Mouse (Mus musculus) CH12.LX (cell line): ENCODE measurements around the gene Prkcb. TPM values are rescaled to one million over a fixed set of nuclear protein-coding genes. Genes with fewer than 3 reads are reported as not detected.

Experiments used
- DNase-seq: peaks from one replicate; pipeline ENCODE4 v3.0.0-alpha.2; 2013; ENCODE audit errors: extremely low read depth
- H3K27ac ChIP-seq: 2 replicates; pipeline ENCODE4 v1.5.1; 2012; ENCODE audit warnings: low read depth, mild to moderate bottlenecking, control low read depth, moderate library complexity; ENCODE audit not compliant: insufficient read depth
- H3K27me3 ChIP-seq: replicated peaks from 2 replicates; pipeline ENCODE3; 2012; ENCODE audit warnings: inconsistent platforms
- H3K36me3 ChIP-seq, 2 experiments: replicated peaks in 1 of 2; 2 replicates each; pipeline versions ENCODE3 to v1.6.1; 2012; ENCODE audit warnings: inconsistent platforms in 1 of 2, low read length in 1 of 2, mild to moderate bottlenecking in 1 of 2, mixed read lengths in 1 of 2, moderate library complexity in 1 of 2; ENCODE audit not compliant: control insufficient read depth in 1 of 2, insufficient read depth in 1 of 2
- H3K4me1 ChIP-seq, 2 experiments: 2 replicates each; pipeline ENCODE4 v1.6.1; 2012; ENCODE audit warnings: inconsistent platforms in 1 of 2, moderate library complexity in 1 of 2; ENCODE audit not compliant: insufficient read depth in 2 of 2, control insufficient read depth in 1 of 2
- H3K4me2 ChIP-seq: 2 replicates; pipeline ENCODE4 v1.6.1; 2012; ENCODE audit warnings: low read depth, mild to moderate bottlenecking, control low read depth; ENCODE audit not compliant: poor library complexity, insufficient read depth, severe bottlenecking
- H3K4me3 ChIP-seq, 3 experiments: fragments of 150-350 bp in 1 of 3; sonication (generic) in 1 of 3; replicated peaks in 1 of 3; 2 replicates each; pipeline versions ENCODE3 to v1.5.1; 2011 to 2012; ENCODE audit warnings: low read depth in 2 of 3, low read length in 2 of 3, mild to moderate bottlenecking in 2 of 3, moderate library complexity in 2 of 3, control low read depth in 1 of 3, improper control_type of control experiment in 1 of 3, inconsistent platforms in 1 of 3, mixed read lengths in 1 of 3; ENCODE audit not compliant: poor library complexity in 1 of 3
- H3K79me2 ChIP-seq: replicated peaks from 2 replicates; pipeline ENCODE4 v1.6.1; 2012; ENCODE audit warnings: mild to moderate bottlenecking, moderate library complexity; ENCODE audit not compliant: control insufficient read depth, poor library complexity, insufficient read depth, severe bottlenecking; ENCODE audit errors: extremely low read depth
- H3K9ac ChIP-seq: 2 replicates; pipeline ENCODE4 v1.6.1; 2012; ENCODE audit warnings: low read depth, mild to moderate bottlenecking, control low read depth, moderate library complexity; ENCODE audit not compliant: insufficient read depth
- H3K9me3 ChIP-seq: replicated peaks from 2 replicates; pipeline ENCODE3; 2012; ENCODE audit warnings: low read length, inconsistent platforms, mixed read lengths
- BHLHE40 ChIP-seq: IDR thresholded peaks from 2 replicates; pipeline ENCODE4 v1.6.1; 2011; ENCODE audit warnings: mild to moderate bottlenecking, low read depth, low read length, improper control_type of control experiment
- CHD1 ChIP-seq: IDR thresholded peaks from 2 replicates; pipeline ENCODE4 v1.6.1; 2012; ENCODE audit warnings: low read depth, low read length, improper control_type of control experiment, inconsistent platforms
- CHD2 ChIP-seq: IDR thresholded peaks from 2 replicates; pipeline ENCODE4 v1.6.1; 2011; ENCODE audit warnings: low read length, improper control_type of control experiment
- CTCF ChIP-seq, 2 experiments: IDR thresholded peaks in 1 of 2; conservative IDR thresholded peaks in 1 of 2; 2 replicates each; pipeline ENCODE4 v1.5.1; 2011 to 2012; ENCODE audit warnings: low read depth in 2 of 2, low read length in 2 of 2, improper control_type of control experiment in 1 of 2, inconsistent platforms in 1 of 2, mild to moderate bottlenecking in 1 of 2, moderate library complexity in 1 of 2
- E2F4 ChIP-seq: IDR thresholded peaks from 2 replicates; pipeline ENCODE4 v1.6.1; 2011; ENCODE audit warnings: low read depth, low read length, improper control_type of control experiment; ENCODE audit not compliant: insufficient replicate concordance
- ELF1 ChIP-seq: IDR thresholded peaks from 2 replicates; pipeline ENCODE4 v1.6.1; 2014; ENCODE audit warnings: low read depth, mild to moderate bottlenecking, inconsistent platforms, low read length, improper control_type of control experiment
- GABPA ChIP-seq: IDR thresholded peaks from 2 replicates; pipeline ENCODE4 v1.6.1; 2012; ENCODE audit warnings: low read depth, low read length, improper control_type of control experiment, inconsistent platforms; ENCODE audit not compliant: insufficient replicate concordance
- HCFC1 ChIP-seq: IDR thresholded peaks from 2 replicates; pipeline ENCODE4 v1.6.1; 2012; ENCODE audit warnings: low read depth, mild to moderate bottlenecking, inconsistent platforms, low read length, improper control_type of control experiment
- IRF4 ChIP-seq: IDR thresholded peaks from 2 replicates; pipeline ENCODE4 v1.6.1; 2014; ENCODE audit warnings: low read depth, mild to moderate bottlenecking, inconsistent platforms, low read length, improper control_type of control experiment
- JUN ChIP-seq: IDR thresholded peaks from 2 replicates; pipeline ENCODE4 v1.6.1; 2011; ENCODE audit warnings: low read depth, mild to moderate bottlenecking, low read length, improper control_type of control experiment, moderate library complexity; ENCODE audit not compliant: insufficient read depth
- JUND ChIP-seq: conservative IDR thresholded peaks from 2 replicates; pipeline ENCODE4 v1.6.1; 2011; ENCODE audit warnings: low read depth, low read length, improper control_type of control experiment
- MAFK ChIP-seq: IDR thresholded peaks from 2 replicates; pipeline ENCODE4 v1.6.1; 2011; ENCODE audit warnings: low read length, improper control_type of control experiment; ENCODE audit not compliant: insufficient replicate concordance
- MAX ChIP-seq: IDR thresholded peaks from 2 replicates; pipeline ENCODE4 v1.6.1; 2011; ENCODE audit warnings: low read length, improper control_type of control experiment
- MXI1 ChIP-seq: IDR thresholded peaks from 2 replicates; pipeline ENCODE4 v1.6.1; 2011; ENCODE audit warnings: mild to moderate bottlenecking, low read depth, low read length, improper control_type of control experiment
- NELFE ChIP-seq: IDR thresholded peaks from 2 replicates; pipeline ENCODE4 v1.6.1; 2011; ENCODE audit warnings: low read depth, low read length, improper control_type of control experiment
- POLR2A ChIP-seq: IDR thresholded peaks from 2 replicates; pipeline ENCODE4 v1.6.1; 2011; ENCODE audit warnings: low read depth, mild to moderate bottlenecking, improper control_type of control experiment, low read length
- RAD21 ChIP-seq: IDR thresholded peaks from 2 replicates; pipeline ENCODE4 v1.6.1; 2011; ENCODE audit warnings: low read depth, mild to moderate bottlenecking, low read length, improper control_type of control experiment, moderate library complexity
- SIN3A ChIP-seq: IDR thresholded peaks from 2 replicates; pipeline ENCODE4 v1.6.1; 2012; ENCODE audit warnings: low read length, improper control_type of control experiment, inconsistent platforms
- SMC3 ChIP-seq: IDR thresholded peaks from 2 replicates; pipeline ENCODE4 v1.6.1; 2011; ENCODE audit warnings: low read depth, low read length, improper control_type of control experiment
- TCF12 ChIP-seq: IDR thresholded peaks from 2 replicates; pipeline ENCODE4 v1.6.1; 2014; ENCODE audit warnings: low read depth, mild to moderate bottlenecking, inconsistent platforms, low read length, improper control_type of control experiment
- UBTF ChIP-seq: IDR thresholded peaks from 2 replicates; pipeline ENCODE4 v1.6.1; 2012; ENCODE audit warnings: low read depth, mild to moderate bottlenecking, inconsistent platforms, low read length, improper control_type of control experiment, moderate library complexity
- USF2 ChIP-seq: conservative IDR thresholded peaks from 2 replicates; pipeline ENCODE4 v1.6.1; 2011; ENCODE audit warnings: low read depth, low read length, improper control_type of control experiment
- ZC3H11A ChIP-seq: IDR thresholded peaks from 2 replicates; pipeline ENCODE4 v1.6.1; 2012; ENCODE audit warnings: low read depth, mild to moderate bottlenecking, inconsistent platforms, low read length, improper control_type of control experiment
- ZKSCAN1 ChIP-seq: IDR thresholded peaks from 2 replicates; pipeline ENCODE4 v1.6.1; 2012; ENCODE audit warnings: low read depth, inconsistent platforms, low read length, improper control_type of control experiment, borderline replicate concordance
- ZMIZ1 ChIP-seq: IDR thresholded peaks from 2 replicates; pipeline ENCODE4 v1.6.1; 2012; ENCODE audit warnings: low read depth, mild to moderate bottlenecking, inconsistent platforms, low read length, improper control_type of control experiment
- ZNF384 ChIP-seq: IDR thresholded peaks from 2 replicates; pipeline ENCODE4 v1.6.1; 2012; ENCODE audit warnings: low read depth, low read length, improper control_type of control experiment, inconsistent platforms
- dilution Hi-C: fragments of 300-500 bp; cut with MboI; formaldehyde crosslinking; loops from 2 replicates; pipeline ENCODE4 v1.14.3; 2020; ENCODE audit warnings: low sequenced_read_pairs; ENCODE audit not compliant: extremely low pct_unique_long_range_greater_than_20kb, extremely low pct_ligation_motif_present
- in situ Hi-C: fragments of 300-500 bp; cut with MboI; formaldehyde crosslinking; loops from 3 replicates; pipeline ENCODE4 v1.14.3; 2019; ENCODE audit warnings: low sequenced_read_pairs, low pct_ligation_motif_present, low pct_unique_long_range_greater_than_20kb, mixed read lengths
- polyA plus RNA-seq: library from polyadenylated mRNA; unstranded; fragments of >175 nt; gene quantifications from 2 replicates; pipeline ENCODE4 v1.2.1, GENCODE M21; 2012; ENCODE audit warnings: low read depth; ENCODE audit not compliant: insufficient read length
- total RNA-seq, 2 experiments: library from RNA; depleted of rRNA; stranded (reverse); fragments of 300-350 nt in 1 of 2; fragments of >200 nt in 1 of 2; gene quantifications; 2 replicates each; pipeline ENCODE4 v1.2.3; 2012 to 2014

Prkcb gene
- total and polyA plus RNA-seq, 3 experiments: 323 to 463 (median 337) TPM

- no peak for TF ChIP-seq JUN
- no peak for TF ChIP-seq IRF4
- TF ChIP-seq ZMIZ1: no peak
- TF ChIP-seq UBTF: no peak
- TF ChIP-seq CHD1: no peak
- no peak for TF ChIP-seq BHLHE40
- no peak for TF ChIP-seq MXI1
- no peak for TF ChIP-seq POLR2A
- no peak for TF ChIP-seq MAX
- no peak for TF ChIP-seq MAFK
- TF ChIP-seq CHD2: no peak
- TF ChIP-seq USF2: no peak
- no peak for TF ChIP-seq RAD21
- no peak for TF ChIP-seq HCFC1
- no peak for TF ChIP-seq JUND
- no peak for TF ChIP-seq E2F4
- no peak for TF ChIP-seq TCF12
- TF ChIP-seq NELFE: no peak
- no peak for TF ChIP-seq ZC3H11A
- TF ChIP-seq SIN3A: no peak
- no peaks in the 10 kb centered on the region for H3K27me3 ChIP-seq
- peaks cover 63% of the 10 kb centered on the region for H3K79me2 ChIP-seq
- H3K4me2 ChIP-seq: no peak overlapping the region
- H3K36me3 ChIP-seq: peaks cover 20 to 93% of the 10 kb centered on the region in 2 experiments
- no peak overlapping the region for H3K9ac ChIP-seq
- dilution Hi-C loops (no loop called here), in situ Hi-C loops (no loop called here)
- no peak overlapping the region for H3K27ac ChIP-seq
- no peak for DNase-seq
- H3K4me3 ChIP-seq: no peak overlapping the region
- no peaks in the 10 kb centered on the region for H3K9me3 ChIP-seq
- peaks cover 10 to 89% of the 10 kb centered on the region in 2 experiments; a peak in 3 of 4 replicates for H3K4me1 ChIP-seq
Measured at GRCm38 (mm10) chr7:122414146-122414545, 125.6 kb downstream of the Prkcb start.

DNA sequence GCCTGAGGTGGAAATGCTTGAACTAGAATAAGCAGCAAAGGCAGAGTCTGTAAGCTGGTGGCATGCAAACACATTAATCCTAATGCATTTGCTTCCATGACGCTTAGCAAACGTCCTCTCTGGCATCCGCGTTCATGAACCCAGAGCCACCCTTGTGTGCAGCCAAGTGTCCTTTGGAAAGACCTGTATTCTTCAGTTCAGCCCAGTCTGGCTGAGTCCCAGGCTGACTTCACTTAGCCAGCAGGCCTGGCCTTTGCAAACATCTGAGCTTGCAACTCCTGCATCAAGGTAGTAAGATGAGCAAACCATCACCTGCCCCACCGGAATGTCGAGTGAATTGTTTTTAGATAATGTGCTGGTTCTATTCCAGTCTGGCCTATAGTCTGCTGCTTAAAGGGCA is 126.1 kb downstream of the Prkcb start:
- peaks cover 9 to 86% of the 10 kb centered on the region in 2 experiments; a peak in 3 of 4 replicates for H3K4me1 ChIP-seq
- TF ChIP-seq ELF1 (no peak), CTCF (conservative IDR thresholded peaks at IDR 0.05 in 1 of 2, IDR thresholded peaks at IDR 0.05 in 1 of 2; ENCODE audit: low read depth in 2 of 2, low read length in 2 of 2) (no peak), ZKSCAN1 (no peak), USF2 (no peak), GABPA (no peak), SMC3 (no peak), ZNF384 (no peak), E2F4 (no peak), MXI1 (no peak)
- TF ChIP-seq, all 38 proteins: peak for 0
- H3K36me3 ChIP-seq: peaks cover 20 to 91% of the 10 kb centered on the region in 2 experiments
- no peaks in the 10 kb centered on the region for H3K9me3 ChIP-seq
- no peak for DNase-seq
- H3K27ac ChIP-seq: no peak overlapping the region
- H3K4me3 ChIP-seq: no peak overlapping the region
- dilution Hi-C loops (no loop called here), in situ Hi-C loops (no loop called here)
- H3K4me2 ChIP-seq: no peak overlapping the region
- H3K27me3 ChIP-seq: no peaks in the 10 kb centered on the region
- peaks cover 61% of the 10 kb centered on the region for H3K79me2 ChIP-seq
- H3K9ac ChIP-seq: no peak overlapping the region
